Mouse (Mus musculus) megakaryocyte, embryonic 14.5 days (primary cell): ENCODE data around the gene Epb41.

Experiments
- FLI1 ChIP-seq: IDR thresholded peaks from 2 replicates; pipeline ENCODE4 v1.6.1; 2012; ENCODE audit warnings: low read length, inconsistent platforms, mixed read lengths
- GATA1 ChIP-seq: IDR thresholded peaks from 3 replicates; pipeline ENCODE4 v1.6.1; 2012; ENCODE audit warnings: mixed read lengths, low read length, inconsistent platforms, borderline replicate concordance

DNA sequence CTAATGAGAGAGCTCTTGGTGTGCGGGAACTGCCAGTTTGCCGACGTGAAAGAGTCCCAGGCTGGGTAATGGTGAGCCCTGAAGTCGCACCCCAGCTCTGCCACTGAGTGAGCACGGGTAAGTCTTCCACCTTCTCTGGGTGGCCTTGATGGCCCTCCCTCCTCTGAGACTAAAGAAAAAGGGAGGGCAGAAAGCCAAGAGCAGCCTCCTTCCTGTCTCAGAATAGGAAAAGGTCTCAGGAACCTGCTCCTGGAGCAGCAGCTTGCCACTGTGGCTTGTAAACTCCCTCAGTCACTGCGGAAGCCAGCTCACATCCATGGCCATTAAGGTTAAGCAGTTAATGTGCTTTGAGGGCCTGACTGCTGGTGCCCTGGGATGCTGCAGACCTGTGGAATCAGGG lies 189.7 kb downstream of the Epb41 start:
- no peak for TF ChIP-seq GATA1
- no peak for TF ChIP-seq FLI1
